Mouse (Mus musculus): ENCODE data around the gene Adcy4. TPM values are rescaled to one million over a fixed set of nuclear protein-coding genes. Genes with fewer than 3 reads are reported as not detected.
A peak's percentile ranks its signal among the peaks of the same experiment; 100 is the strongest.

Adcy4 gene
- total RNA-seq, 2 experiments from 2014 or later, result 4.6 to 5.2 TPM

DNA sequence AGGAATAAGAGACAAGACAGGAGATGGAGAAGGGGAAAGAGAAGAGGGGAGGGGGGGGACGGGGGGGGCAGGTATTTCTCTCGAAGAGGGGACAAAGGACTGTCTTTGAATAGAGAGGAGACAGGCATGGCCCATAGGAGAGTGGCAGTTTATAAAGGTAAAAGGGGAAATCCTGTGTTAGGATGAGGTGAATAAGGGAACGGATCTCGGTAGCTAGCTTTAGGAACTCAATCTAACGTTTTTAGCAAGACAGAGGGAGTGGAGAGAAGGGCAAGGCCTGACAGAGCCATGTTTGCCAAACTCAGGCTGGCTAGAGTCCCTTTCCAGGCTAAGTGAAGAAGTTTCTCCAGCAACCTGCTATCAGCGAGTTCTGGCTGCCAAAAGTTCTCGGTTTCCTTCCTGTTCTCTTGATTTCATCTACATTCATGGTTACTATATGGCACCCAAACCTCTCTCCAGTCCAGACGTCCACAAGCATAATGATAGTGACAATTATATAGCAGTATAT is 61.4 kb downstream of the Adcy4 start:
- DNase-seq, result no peak
- intact Hi-C loops (cut with DNase I), result no loop called here

DNA sequence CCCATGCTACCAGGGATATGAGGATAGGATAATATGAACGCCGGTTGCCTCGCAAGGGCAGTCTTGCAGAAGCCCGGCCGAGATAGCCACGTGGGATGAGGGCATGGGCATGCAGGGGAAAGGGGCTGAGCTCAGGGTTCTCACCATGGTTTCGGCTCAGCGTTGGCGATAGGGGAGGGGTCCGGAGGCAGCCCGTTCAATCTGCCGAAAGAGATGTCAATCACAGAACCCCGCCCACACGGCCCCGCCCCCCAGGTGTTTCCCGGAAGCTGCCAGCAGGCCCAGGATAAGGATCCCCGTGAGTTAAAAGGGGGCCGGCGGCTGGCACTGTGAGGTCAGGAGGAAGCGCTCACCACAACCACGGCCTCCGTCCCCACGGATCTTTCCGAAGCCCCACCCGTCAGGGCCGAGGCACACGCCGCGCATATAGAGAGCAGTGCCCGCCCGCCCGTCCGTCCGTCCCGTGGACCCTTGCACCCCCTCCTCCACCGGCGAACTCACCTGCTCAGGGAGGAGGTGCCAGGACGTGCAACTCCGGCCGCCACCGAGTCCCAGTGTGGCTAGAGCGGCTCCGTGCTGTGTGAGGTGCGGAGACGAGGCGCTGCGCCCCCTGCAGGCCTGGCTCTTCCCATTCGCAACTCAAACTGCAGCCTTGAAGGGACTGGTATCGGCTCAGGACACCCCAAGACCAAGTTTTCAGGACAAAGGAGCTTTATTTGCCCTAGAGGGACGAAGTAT is 62.0 kb downstream of the Adcy4 start, which contains the start of gene Rabggta:
Rabggta (minus strand) TSS at position 564 of the 738 bp plus-strand sequence.
- intact Hi-C loops (cut with DNase I), result no loop called here
- DNase-seq, result peak; percentile 95

DNA sequence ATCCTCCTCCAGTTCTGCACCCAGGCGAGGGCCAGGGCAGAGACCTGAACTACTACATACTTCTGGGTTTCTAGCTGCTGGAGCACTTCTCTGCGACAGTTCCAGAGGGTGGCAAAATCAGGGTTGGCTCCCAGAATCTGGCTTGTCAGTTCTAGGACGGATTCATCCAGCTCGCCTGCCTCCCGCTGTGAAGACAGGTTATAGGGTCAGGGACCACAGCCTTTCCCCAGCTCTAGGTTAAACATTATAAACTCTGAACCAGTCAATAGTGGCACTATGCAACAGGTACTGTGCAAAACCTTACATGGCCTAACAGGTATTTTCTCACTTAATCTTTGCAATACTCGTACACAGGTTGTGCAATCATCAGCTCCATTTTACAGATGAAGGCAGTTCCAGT is 62.8 kb downstream of the Adcy4 start:
- DNase-seq, result no peak
- intact Hi-C loops (cut with DNase I), result no loop called here

DNA sequence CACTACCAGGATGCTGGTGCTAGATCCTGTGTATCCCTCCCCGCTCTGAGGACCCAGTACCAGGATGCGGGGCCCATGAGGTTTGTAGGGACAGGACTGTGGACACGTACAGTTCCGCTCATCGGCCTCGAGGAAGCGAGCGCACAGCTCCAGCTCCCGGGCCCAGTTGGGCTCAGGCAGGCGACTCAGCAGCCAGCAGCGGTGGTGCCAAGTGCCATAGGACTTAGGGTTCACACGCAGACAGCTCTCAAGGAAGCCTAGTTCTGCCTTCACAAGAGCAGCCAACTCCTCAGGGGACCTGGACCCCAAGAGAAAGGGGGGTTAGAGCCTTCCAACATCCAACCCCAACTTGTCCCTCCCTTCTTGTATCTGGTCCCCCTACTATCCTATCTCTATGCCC is 63.2 kb downstream of the Adcy4 start:
- intact Hi-C loops (cut with DNase I), result no loop called here
- DNase-seq, result no peak

DNA sequence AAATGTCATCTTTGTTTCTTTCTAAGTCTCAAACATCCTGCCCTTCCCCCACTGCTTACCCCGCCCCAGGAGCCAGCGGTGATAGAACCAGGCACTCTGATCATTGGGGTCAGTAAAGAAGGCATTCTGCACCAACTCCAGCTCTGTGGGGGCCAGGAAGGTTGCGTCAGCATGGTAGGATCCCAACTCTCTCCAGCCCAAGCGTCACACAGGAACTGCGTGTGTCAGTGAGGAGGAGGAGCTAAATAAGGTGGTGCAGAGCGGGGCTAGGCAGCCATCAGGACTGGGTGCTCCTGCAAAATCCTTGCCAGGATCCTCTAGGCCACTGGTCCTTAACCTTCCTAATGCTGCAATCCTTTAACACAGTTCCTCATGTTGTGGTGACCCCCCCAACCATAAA is 64.2 kb downstream of the Adcy4 start:
- intact Hi-C loops (cut with DNase I), result no loop called here
- DNase-seq, result no peak

Other genes starting within 250 kb of the Adcy4 start
- 10 to 100 TPM; 13.6 to 14.3 TPM for gene Pck2, start 243.8 kb downstream of the Adcy4 start, total RNA-seq (2021)
- gene Dcaf11, start 224.1 kb downstream of the Adcy4 start, total RNA-seq (2021), result 10 to 100 TPM; 61.2 to 66.4 TPM
- not detected for gene A730061H03Rik, start 223.7 kb downstream of the Adcy4 start, total RNA-seq (2021)
- not detected for gene Fitm1, start 208.5 kb downstream of the Adcy4 start, total RNA-seq (2021)
- gene Psme1, start 206.0 kb downstream of the Adcy4 start, total RNA-seq (2021), result 100 to 1,000 TPM; 111 to 112 TPM
- 10 to 100 TPM; 27.8 to 36.4 TPM for gene Emc9, start 198.8 kb downstream of the Adcy4 start, total RNA-seq (2021)
- gene Psme2, start 193.0 kb downstream of the Adcy4 start, total RNA-seq (2021), result 100 to 1,000 TPM in 1 of 2 experiments, 10 to 100 TPM in 1; 98.8 to 106 TPM
- 10 to 100 TPM; 33.3 to 47.7 TPM for gene Rnf31, start 192.4 kb downstream of the Adcy4 start, total RNA-seq (2021)
- gene Irf9, start 180.5 kb downstream of the Adcy4 start, total RNA-seq (2021), result 10 to 100 TPM; 11.5 to 15.7 TPM
- 1 to 10 TPM; 2.6 to 3.8 TPM for gene Rec8, start 166.1 kb downstream of the Adcy4 start, total RNA-seq (2021)
- gene Ipo4, start 148.1 kb downstream of the Adcy4 start, total RNA-seq (2021), result 100 to 1,000 TPM; 161 to 176 TPM
- 1 to 10 TPM; 4.0 to 4.1 TPM for gene Gm49378, start 146.2 kb downstream of the Adcy4 start, total RNA-seq (2021)
- 10 to 100 TPM; 35.3 to 41.1 TPM for gene Tm9sf1, start 140.3 kb downstream of the Adcy4 start, total RNA-seq (2021)
- gene Tssk4, start 133.9 kb downstream of the Adcy4 start, total RNA-seq (2021), result 1 to 10 TPM; 1.2 to 2.4 TPM
- 10 to 100 TPM; 44.6 to 44.7 TPM for gene Mdp1, start 123.6 kb downstream of the Adcy4 start, total RNA-seq (2021)
- gene Gmpr2, start 112.2 kb downstream of the Adcy4 start, total RNA-seq (2021), result 10 to 100 TPM; 33.8 to 35.4 TPM
- 100 to 1,000 TPM; 347 to 384 TPM for gene Nedd8, start 112.0 kb downstream of the Adcy4 start, total RNA-seq (2021)
- 10 to 100 TPM; 11.8 to 15.6 TPM for gene Tinf2, start 102.3 kb downstream of the Adcy4 start, total RNA-seq (2021)
- gene Tgm1, start 70.2 kb downstream of the Adcy4 start, total RNA-seq (2021), result under 1 TPM in 1 of 2 experiments, not detected in 1; 0.32 TPM
- gene Rabggta, start 61.8 kb downstream of the Adcy4 start, total RNA-seq (2021), result 10 to 100 TPM; 55.2 to 55.8 TPM
- gene Dhrs1, start 38.4 kb downstream of the Adcy4 start, total RNA-seq (2021), result 10 to 100 TPM; 63.2 to 75.1 TPM
- 10 to 100 TPM; 19.5 to 20.1 TPM for gene Nop9, start 38.4 kb downstream of the Adcy4 start, total RNA-seq (2021)
- gene Cideb, start 25.6 kb downstream of the Adcy4 start, total RNA-seq (2021), result under 1 TPM in 1 of 2 experiments, not detected in 1; 0.90 TPM
- 1 to 10 TPM in 1 of 2 experiments, under 1 TPM in 1; 0.79 to 1.0 TPM for gene Ltb4r2, start 22.7 kb downstream of the Adcy4 start, total RNA-seq (2021)
- gene Ltb4r1, start 18.1 kb downstream of the Adcy4 start, total RNA-seq (2021), result 1 to 10 TPM; 1.0 to 1.4 TPM
- 1 to 10 TPM; 1.4 to 1.8 TPM for gene Ripk3, start 4.8 kb upstream of the Adcy4 start, total RNA-seq (2021)
- 1 to 10 TPM; 8.2 TPM for gene Nfatc4, start 39.0 kb upstream of the Adcy4 start, total RNA-seq (2021)
- 10 to 100 TPM; 39.1 to 40.9 TPM for gene Nynrin, start 69.9 kb upstream of the Adcy4 start, total RNA-seq (2021)
- under 1 TPM; 0.44 to 0.74 TPM for gene Cbln3, start 100.3 kb upstream of the Adcy4 start, total RNA-seq (2021)
- 10 to 100 TPM; 12.5 to 13.4 TPM for gene Khnyn, start 100.9 kb upstream of the Adcy4 start, total RNA-seq (2021)
- gene Sdr39u1, start 116.2 kb upstream of the Adcy4 start, total RNA-seq (2021), result 10 to 100 TPM; 63.1 to 75.9 TPM
- 10 to 100 TPM in 1 of 2 experiments, 1 to 10 TPM in 1; 9.8 to 12.4 TPM for gene Cma1, start 160.6 kb upstream of the Adcy4 start, total RNA-seq (2021)
- gene Cma2, start 166.9 kb upstream of the Adcy4 start, total RNA-seq (2021), result not detected
- gene Mcpt1, start 233.9 kb upstream of the Adcy4 start, total RNA-seq (2021), result not detected
- not detected for gene Mcpt9, start 246.4 kb upstream of the Adcy4 start, total RNA-seq (2021)

Data from left cerebral cortex, postnatal 4 days (tissue).